Mouse (Mus musculus) midbrain, postnatal 0 days (tissue): ENCODE measurements around the gene Adora1. TPM values are rescaled to one million over a fixed set of nuclear protein-coding genes. Genes with fewer than 3 reads are reported as not detected.

Experiments
- ATAC-seq: fragments of 200-750 bp; cut with Nextera tagmentation; 2 replicates; pipeline ENCODE4 v1.8.0; 2017; ENCODE audit warnings: moderate number of reproducible peaks, mild to moderate bottlenecking, moderate TSS enrichment, moderate library complexity; ENCODE audit not compliant: low FRiP score
- DNase-seq: peaks from one replicate; pipeline ENCODE4 v3.0.0-alpha.2; 2015; ENCODE audit warnings: low spot score
- H3K27ac ChIP-seq: fragments of 300-500 bp; sonication (generic); 2 replicates; pipeline ENCODE4 v1.5.1; 2014; ENCODE audit warnings: low read depth, mild to moderate bottlenecking, low read length, mixed read lengths
- H3K27me3 ChIP-seq: fragments of 300-500 bp; sonication (generic); 2 replicates; pipeline ENCODE4 v1.6.1; 2014; ENCODE audit warnings: low read length, control low read depth, mixed read lengths; ENCODE audit not compliant: insufficient read depth
- H3K36me3 ChIP-seq: fragments of 300-500 bp; sonication (generic); 2 replicates; pipeline ENCODE4 v1.6.1; 2014; ENCODE audit warnings: low read length, control low read depth, mixed read lengths; ENCODE audit not compliant: insufficient read depth
- H3K4me1 ChIP-seq: fragments of 300-500 bp; sonication (generic); 2 replicates; pipeline ENCODE4 v1.6.1; 2014; ENCODE audit warnings: mild to moderate bottlenecking, control low read depth, antibody characterized with exemption, low read length, mixed read lengths; ENCODE audit not compliant: insufficient read depth
- H3K4me2 ChIP-seq: fragments of 300-500 bp; sonication (generic); 2 replicates; pipeline ENCODE4 v1.6.1; 2014; ENCODE audit warnings: low read depth, mild to moderate bottlenecking, low read length, mixed read lengths; ENCODE audit not compliant: poor library complexity, severe bottlenecking
- H3K4me3 ChIP-seq: fragments of 300-500 bp; sonication (generic); 2 replicates; pipeline ENCODE4 v1.5.1; 2014; ENCODE audit warnings: low read depth, mild to moderate bottlenecking, low read length, moderate library complexity
- H3K9ac ChIP-seq: fragments of 300-500 bp; sonication (generic); replicated peaks from 2 replicates; pipeline ENCODE4 v1.6.1; 2014; ENCODE audit warnings: mild to moderate bottlenecking, low read length, moderate library complexity, mixed read lengths; ENCODE audit not compliant: poor library complexity, severe bottlenecking
- H3K9me3 ChIP-seq: fragments of 300-500 bp; sonication (generic); 2 replicates; pipeline ENCODE4 v1.6.1; 2016; ENCODE audit warnings: low read length, control low read depth
- CTCF ChIP-seq: IDR thresholded peaks from 2 replicates; pipeline ENCODE4 v1.5.1; 2016; ENCODE audit warnings: antibody characterized with exemption, mild to moderate bottlenecking
- WGBS: fragments of 180-500 bp; shearing (Covaris S2); extraction: QIAGEN DNeasy Blood & Tissue Kit; methylation state at CpG from one replicate; pipeline ENCODE4 v1.1.7; 2014; 5-methylcytosine and 5-hydroxymethylcytosine counted together
- polyA plus RNA-seq: library from polyadenylated mRNA; unstranded; fragments of >200 nt; fragmentation: Nextera tagmentation; extraction: Ambion mirVana; gene quantifications from 2 replicates; pipeline ENCODE4 v1.2.1, GENCODE M21; 2015
- total RNA-seq: library from RNA; depleted of rRNA; stranded (reverse); fragments of >200 nt; gene quantifications from 2 replicates; pipeline ENCODE4 v1.2.3, GENCODE M21; 2014

The Adora1 gene
- total and polyA plus RNA-seq, 2 experiments from 2014 or later = 32.5 to 54.2 TPM

GRCm38 (mm10) chr1:134275616-134276464 is 40.6 kb upstream of the Adora1 start:
- no peaks in the 10 kb centered on the region for H3K27me3 ChIP-seq
- 79% methylated on average over 13 of the region's 13 CpGs for WGBS
- TF ChIP-seq CTCF = no peak
- peak; percentile 43 for DNase-seq
- no peak overlapping the region for H3K9ac ChIP-seq
- no peak for ATAC-seq
- H3K27ac ChIP-seq = no peak overlapping the region
- H3K36me3 ChIP-seq = no peaks in the 10 kb centered on the region
- no peak overlapping the region for H3K4me2 ChIP-seq
- no peak overlapping the region for H3K4me3 ChIP-seq
- no peaks in the 10 kb centered on the region for H3K4me1 ChIP-seq
- no peaks in the 10 kb centered on the region for H3K9me3 ChIP-seq

- 80% methylated on average over 7 of the region's 7 CpGs for WGBS
- ATAC-seq (no peak), DNase-seq (peak; percentile 53)
- Histone ChIP-seq H3K36me3 (no peaks in the 10 kb centered on the region), H3K4me1 (no peaks in the 10 kb centered on the region), H3K9me3 (no peaks in the 10 kb centered on the region), H3K27ac (no peak overlapping the region), H3K4me3 (no peak overlapping the region), H3K4me2 (no peak overlapping the region), H3K27me3 (no peaks in the 10 kb centered on the region), H3K9ac (no peak overlapping the region)
- TF ChIP-seq CTCF = no peak
Measured at GRCm38 (mm10) chr1:134274483-134274920, 39.3 kb upstream of the Adora1 start.

- Histone ChIP-seq H3K9me3 (no peaks in the 10 kb centered on the region), H3K4me3 (no peak overlapping the region), H3K9ac (peak overlapping the region; percentile 30; the same call in 1 of the 2 replicates), H3K27ac (no peak overlapping the region; the same call in 1 of the 2 replicates), H3K4me1 (no peaks in the 10 kb centered on the region), H3K4me2 (no peak overlapping the region), H3K36me3 (no peaks in the 10 kb centered on the region), H3K27me3 (no peaks in the 10 kb centered on the region)
- ATAC-seq = no peak
- WGBS = 44% methylated on average over 9 of the region's 9 CpGs
- peak; percentile 57 for DNase-seq
- TF ChIP-seq CTCF = no peak
Measured at GRCm38 (mm10) chr1:134273493-134274395, 38.5 kb upstream of the Adora1 start.

- H3K4me2 ChIP-seq = no peak overlapping the region
- no peaks in the 10 kb centered on the region for H3K4me1 ChIP-seq
- no peak overlapping the region for H3K4me3 ChIP-seq
- no peak for TF ChIP-seq CTCF
- no peak overlapping the region for H3K9ac ChIP-seq
- WGBS = 32% methylated on average over 5 of the region's 5 CpGs
- DNase-seq (no peak), ATAC-seq (no peak)
- H3K27me3 ChIP-seq = no peaks in the 10 kb centered on the region
- H3K27ac ChIP-seq = no peak overlapping the region
- no peaks in the 10 kb centered on the region for H3K9me3 ChIP-seq
- no peaks in the 10 kb centered on the region for H3K36me3 ChIP-seq
Measured at GRCm38 (mm10) chr1:134272754-134273250, 37.6 kb upstream of the Adora1 start.

GRCm38 (mm10) chr1:134270026-134270425 is 34.8 kb upstream of the Adora1 start:
- WGBS = 64% methylated on average over 7 of the region's 7 CpGs
- no peak for TF ChIP-seq CTCF

More at GRCm38 (mm10) chr1:134270026-134270425, 34.8 kb upstream of the Adora1 start:
- no peaks in the 10 kb centered on the region for H3K36me3 ChIP-seq
- H3K4me2 ChIP-seq = no peak overlapping the region
- H3K4me3 ChIP-seq = no peak overlapping the region
- H3K4me1 ChIP-seq = no peaks in the 10 kb centered on the region
- no peaks in the 10 kb centered on the region for H3K9me3 ChIP-seq
- DNase-seq = no peak
- no peaks in the 10 kb centered on the region for H3K27me3 ChIP-seq
- H3K9ac ChIP-seq = no peak overlapping the region
- no peak for ATAC-seq
- no peak overlapping the region for H3K27ac ChIP-seq
